Mouse (Mus musculus): ENCODE data around the gene Tnfrsf22. TPM values are rescaled to one million over a fixed set of nuclear protein-coding genes. Genes with fewer than 3 reads are reported as not detected.

Tnfrsf22 gene
- polyA plus RNA-seq, 1 experiment: 2.9 TPM

DNA sequence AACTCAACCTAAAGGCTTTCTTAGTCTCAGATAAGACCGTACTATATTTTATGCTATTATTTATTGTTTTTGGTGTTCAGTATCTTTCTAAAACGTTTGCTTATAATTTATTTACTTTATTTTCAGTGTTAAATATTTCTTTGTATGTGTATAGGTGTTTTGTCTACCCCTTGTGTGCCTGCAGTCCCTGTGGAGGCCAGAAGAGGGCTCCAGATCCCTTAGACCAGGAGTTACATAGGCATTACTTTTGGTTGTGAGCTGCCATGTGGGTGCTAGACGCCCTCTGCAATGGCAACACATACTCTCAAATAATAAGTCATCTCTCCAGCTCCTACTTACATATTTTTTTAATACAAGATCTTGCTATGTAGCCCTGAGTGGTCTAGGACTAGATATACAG, 37.2 kb downstream of the Tnfrsf22 start:
- H3K4me1 ChIP-seq (ENCODE audit: control insufficient read depth, insufficient read depth, low read length): no peaks in the 10 kb centered on the region
- H3K27ac ChIP-seq (ENCODE audit: insufficient read depth, low read length): no peak overlapping the region
- TF ChIP-seq POLR2A (IDR thresholded peaks at IDR 0.05; ENCODE audit: extremely low read depth, insufficient read depth, low read length) (no peak), CTCF (IDR thresholded peaks at IDR 0.05; ENCODE audit: extremely low read depth, insufficient read depth, low read length) (0 out of 2 replicates have a peak, but pooled peaks have one; percentile 9)
- H3K4me3 ChIP-seq (ENCODE audit: insufficient read depth, low read length): no peak overlapping the region

DNA sequence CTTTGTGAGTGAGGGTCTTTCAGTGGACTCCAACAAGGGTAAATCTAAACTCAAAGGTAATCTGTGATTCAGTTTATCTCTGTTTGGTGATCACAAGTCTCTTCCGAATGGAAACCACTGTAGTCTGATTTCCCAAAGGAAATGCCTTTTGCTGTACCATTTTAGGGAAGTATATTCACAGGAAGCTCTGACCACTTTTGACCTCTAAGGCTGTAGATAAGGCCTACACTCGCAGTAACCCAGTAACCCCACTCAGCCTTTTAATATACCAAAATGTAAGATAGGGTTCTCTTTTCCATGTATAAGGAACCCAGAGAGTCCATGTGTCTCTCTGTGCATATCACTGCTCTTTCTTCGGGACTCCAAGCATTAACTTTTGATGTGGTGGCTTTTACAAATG, 44.1 kb downstream of the Tnfrsf22 start:
- Histone ChIP-seq H3K27ac (ENCODE audit: insufficient read depth, low read length) (no peak overlapping the region), H3K4me1 (ENCODE audit: control insufficient read depth, insufficient read depth, low read length) (no peaks in the 10 kb centered on the region), H3K4me3 (ENCODE audit: insufficient read depth, low read length) (no peak overlapping the region)
- TF ChIP-seq CTCF (IDR thresholded peaks at IDR 0.05; ENCODE audit: extremely low read depth, insufficient read depth, low read length): no peak
- no peak for TF ChIP-seq POLR2A (IDR thresholded peaks at IDR 0.05; ENCODE audit: extremely low read depth, insufficient read depth, low read length)

DNA sequence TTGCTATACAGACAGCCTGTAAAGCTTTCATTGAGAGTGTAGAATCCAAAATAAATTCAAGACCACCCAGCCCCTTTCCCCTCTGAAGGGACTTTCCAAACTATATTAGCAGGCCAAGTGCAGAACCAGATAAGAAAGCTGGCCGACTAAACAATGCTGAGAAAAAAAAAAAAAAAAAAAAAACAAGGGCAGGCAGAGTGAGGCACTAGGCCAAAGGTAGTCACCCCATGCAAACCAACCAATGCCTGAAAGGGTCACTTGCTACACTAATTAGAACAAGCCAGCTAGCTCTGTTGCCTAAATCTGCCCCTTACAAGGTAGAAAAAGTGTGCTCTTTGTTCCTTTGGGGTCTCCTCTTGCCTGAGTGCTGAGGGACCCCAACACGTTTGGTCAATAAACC, 44.6 kb downstream of the Tnfrsf22 start:
- Histone ChIP-seq H3K4me3 (ENCODE audit: insufficient read depth, low read length) (no peak overlapping the region), H3K27ac (ENCODE audit: insufficient read depth, low read length) (no peak overlapping the region), H3K4me1 (ENCODE audit: control insufficient read depth, insufficient read depth, low read length) (no peaks in the 10 kb centered on the region)
- TF ChIP-seq CTCF (IDR thresholded peaks at IDR 0.05; ENCODE audit: extremely low read depth, insufficient read depth, low read length): no peak
- no peak for TF ChIP-seq POLR2A (IDR thresholded peaks at IDR 0.05; ENCODE audit: extremely low read depth, insufficient read depth, low read length)

DNA sequence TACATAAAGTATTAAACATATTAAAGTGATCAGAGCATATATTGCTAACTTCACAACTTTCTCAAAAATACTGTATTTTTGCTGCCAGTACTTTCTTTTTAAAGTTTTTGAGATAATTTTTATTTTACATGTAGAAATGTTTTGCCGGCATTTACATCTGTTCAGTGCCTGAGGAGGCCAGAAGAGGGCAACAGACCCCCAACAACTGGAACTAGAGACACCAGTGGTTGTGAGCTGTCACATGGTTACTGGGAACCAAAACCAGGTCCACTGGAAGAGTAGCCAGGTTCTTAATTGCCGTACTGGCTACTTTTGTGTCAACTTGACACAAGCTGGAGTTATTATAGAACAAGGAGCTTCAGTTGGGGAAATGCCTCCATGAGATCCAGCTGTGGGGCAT, 47.8 kb downstream of the Tnfrsf22 start:
- H3K4me3 ChIP-seq (ENCODE audit: insufficient read depth, low read length): no peak overlapping the region
- peaks cover 3% of the 10 kb centered on the region; the same call in 1 of the 2 replicates for H3K4me1 ChIP-seq (ENCODE audit: control insufficient read depth, insufficient read depth, low read length)
- no peak overlapping the region for H3K27ac ChIP-seq (ENCODE audit: insufficient read depth, low read length)
- TF ChIP-seq POLR2A (IDR thresholded peaks at IDR 0.05; ENCODE audit: extremely low read depth, insufficient read depth, low read length) (no peak), CTCF (IDR thresholded peaks at IDR 0.05; ENCODE audit: extremely low read depth, insufficient read depth, low read length) (no peak)

DNA sequence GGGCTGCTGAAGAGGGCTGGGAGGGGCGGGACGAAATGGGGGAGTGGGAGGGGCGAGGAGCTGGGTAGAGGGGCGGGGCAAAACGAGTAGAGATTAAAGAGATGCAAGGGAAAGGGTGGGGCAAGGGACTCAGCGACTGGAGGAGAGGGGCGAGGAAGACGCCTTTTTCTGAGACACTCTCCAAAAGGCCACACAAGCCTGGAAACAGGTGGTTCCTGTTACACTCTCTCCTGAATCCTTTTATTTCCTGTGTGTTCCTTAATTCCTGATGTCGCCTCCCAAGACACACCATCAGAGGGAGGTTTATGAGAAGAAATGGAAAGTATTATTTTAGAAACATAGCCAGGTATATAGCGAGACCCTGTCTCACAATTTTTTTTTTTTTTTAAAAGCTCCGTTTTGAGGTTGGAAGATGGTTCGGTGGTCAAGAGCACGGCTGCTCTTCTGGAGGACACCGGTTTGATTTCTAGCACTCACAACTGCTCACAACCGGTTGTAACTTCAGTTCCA, 49.2 kb downstream of the Tnfrsf22 start:
- H3K4me3 ChIP-seq (ENCODE audit: insufficient read depth, low read length): peak overlapping the region; percentile 97
- no peak for TF ChIP-seq CTCF (IDR thresholded peaks at IDR 0.05; ENCODE audit: extremely low read depth, insufficient read depth, low read length)
- TF ChIP-seq POLR2A (IDR thresholded peaks at IDR 0.05; ENCODE audit: extremely low read depth, insufficient read depth, low read length): no peak
- H3K27ac ChIP-seq (ENCODE audit: insufficient read depth, low read length): no peak overlapping the region
- peaks cover 3% of the 10 kb centered on the region; the same call in 1 of the 2 replicates for H3K4me1 ChIP-seq (ENCODE audit: control insufficient read depth, insufficient read depth, low read length)

DNA sequence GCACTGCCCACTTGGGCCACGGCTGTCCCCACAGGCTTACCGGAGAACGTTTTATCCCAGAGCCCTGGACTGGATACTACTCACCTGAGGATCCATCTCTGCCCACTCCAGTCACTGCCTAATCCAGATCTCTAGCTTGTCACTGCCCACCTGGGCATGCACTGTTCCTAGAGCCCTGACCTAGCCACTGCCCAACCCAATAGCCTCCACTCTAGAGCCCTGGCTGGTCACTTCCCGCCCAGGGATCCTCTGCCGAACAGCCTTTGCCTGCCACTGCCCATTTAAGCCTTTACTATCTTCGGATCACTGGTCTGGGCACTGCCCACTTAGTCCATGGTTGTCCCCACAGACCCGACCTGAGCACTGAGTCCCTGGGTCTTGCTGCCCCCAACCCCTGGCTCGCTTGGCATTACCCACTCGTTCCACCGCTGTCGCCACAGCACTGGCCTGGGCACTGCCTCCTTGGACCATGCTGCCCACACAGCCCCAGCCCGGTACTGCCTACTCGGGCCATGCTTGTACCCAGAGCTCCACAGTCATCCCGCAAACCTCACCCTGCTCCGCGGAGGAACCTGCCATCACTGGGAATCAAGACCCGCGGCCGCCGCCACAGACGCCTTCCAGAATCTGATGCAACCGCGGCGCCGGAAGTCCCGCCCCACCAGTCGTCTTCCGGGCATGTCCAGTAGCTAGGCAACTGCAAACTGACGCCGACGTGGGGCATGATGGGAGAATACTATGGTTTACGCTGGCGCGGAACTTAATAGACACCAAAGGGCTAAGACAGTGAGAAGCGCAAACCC, 49.8 kb downstream of the Tnfrsf22 start, which contains the start of gene Cars:
TSS of gene Cars (minus strand) at position 663 of the 803 bp plus-strand sequence.
- Histone ChIP-seq H3K4me1 (ENCODE audit: control insufficient read depth, insufficient read depth, low read length) (peaks cover 3% of the 10 kb centered on the region; the same call in 1 of the 2 replicates), H3K4me3 (ENCODE audit: insufficient read depth, low read length) (peak within 1 kb of the TSS; percentile 97), H3K27ac (ENCODE audit: insufficient read depth, low read length) (0 out of 2 replicates have a peak within 1 kb of the TSS, but pooled peaks have one; percentile 18)
- TF ChIP-seq CTCF (IDR thresholded peaks at IDR 0.05; ENCODE audit: extremely low read depth, insufficient read depth, low read length) (no peak), POLR2A (IDR thresholded peaks at IDR 0.05; ENCODE audit: extremely low read depth, insufficient read depth, low read length) (peak; percentile 71; the same call in 1 of the 2 replicates)

DNA sequence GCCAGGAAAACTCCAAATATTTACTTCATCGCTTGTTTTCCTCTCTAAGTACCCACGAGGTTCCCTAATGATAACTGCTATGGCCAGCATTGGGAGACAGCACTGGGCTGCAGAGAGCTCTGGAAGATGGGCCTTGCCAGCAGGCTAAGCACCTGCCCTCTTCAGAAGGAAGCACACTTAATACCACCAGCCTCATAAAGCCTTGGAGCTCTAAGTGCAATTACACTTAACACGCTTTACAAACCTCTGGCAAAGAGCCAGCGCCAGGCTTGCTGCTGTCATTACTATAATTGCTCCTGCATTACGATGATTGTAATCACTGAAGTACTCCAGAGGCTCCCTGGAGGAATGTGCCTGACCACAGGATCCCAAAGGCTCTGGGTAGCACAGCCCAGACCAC, 54.6 kb downstream of the Tnfrsf22 start:
- TF ChIP-seq POLR2A (IDR thresholded peaks at IDR 0.05; ENCODE audit: extremely low read depth, insufficient read depth, low read length): no peak
- TF ChIP-seq CTCF (IDR thresholded peaks at IDR 0.05; ENCODE audit: extremely low read depth, insufficient read depth, low read length): no peak
- Histone ChIP-seq H3K4me3 (ENCODE audit: insufficient read depth, low read length) (no peak overlapping the region), H3K4me1 (ENCODE audit: control insufficient read depth, insufficient read depth, low read length) (peaks cover 3% of the 10 kb centered on the region; the same call in 1 of the 2 replicates), H3K27ac (ENCODE audit: insufficient read depth, low read length) (no peak overlapping the region)

DNA sequence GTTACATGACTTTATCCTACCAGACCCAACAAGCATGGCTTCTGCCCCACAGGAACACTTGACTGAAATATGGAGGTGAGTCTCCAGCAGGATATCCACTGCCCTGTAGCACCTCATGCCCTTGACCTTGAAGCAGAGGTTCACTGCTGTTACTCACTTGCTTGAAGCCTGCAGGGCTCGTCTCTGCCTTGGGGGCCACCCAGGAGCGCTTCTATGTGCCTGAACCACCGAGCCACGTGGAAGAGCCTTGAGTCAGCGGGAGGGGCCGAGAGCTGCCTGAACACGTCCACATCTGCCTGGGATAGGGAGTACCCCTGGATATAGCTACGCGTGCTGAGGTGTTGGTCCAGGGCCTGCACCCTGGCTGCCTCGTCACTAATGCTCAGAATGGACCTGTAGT, 57.2 kb downstream of the Tnfrsf22 start:
- Histone ChIP-seq H3K4me1 (ENCODE audit: control insufficient read depth, insufficient read depth, low read length) (no peaks in the 10 kb centered on the region), H3K4me3 (ENCODE audit: insufficient read depth, low read length) (no peak overlapping the region), H3K27ac (ENCODE audit: insufficient read depth, low read length) (no peak overlapping the region)
- TF ChIP-seq CTCF (IDR thresholded peaks at IDR 0.05; ENCODE audit: extremely low read depth, insufficient read depth, low read length) (no peak), POLR2A (IDR thresholded peaks at IDR 0.05; ENCODE audit: extremely low read depth, insufficient read depth, low read length) (no peak)

DNA sequence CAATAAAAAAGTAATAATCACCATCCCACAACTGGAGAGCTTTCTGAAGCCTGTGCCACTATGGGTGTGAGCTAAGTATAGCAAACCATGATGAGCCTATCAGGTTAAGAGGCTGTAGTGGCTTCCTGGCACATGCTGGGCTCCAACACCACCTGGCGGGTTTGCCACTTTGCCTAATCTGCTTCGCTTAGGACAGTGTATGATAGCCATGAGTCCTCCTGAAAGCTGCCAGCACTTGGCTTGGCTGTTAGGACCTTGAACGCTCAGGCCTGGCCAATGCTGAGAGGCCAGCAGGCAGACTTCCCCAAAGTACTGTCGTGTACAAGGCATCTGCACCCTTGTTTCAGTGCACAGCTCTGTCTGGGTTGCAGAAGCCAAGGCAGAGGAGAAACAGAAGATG, 61.5 kb downstream of the Tnfrsf22 start:
- Histone ChIP-seq H3K4me1 (ENCODE audit: control insufficient read depth, insufficient read depth, low read length) (no peaks in the 10 kb centered on the region), H3K27ac (ENCODE audit: insufficient read depth, low read length) (no peak overlapping the region), H3K4me3 (ENCODE audit: insufficient read depth, low read length) (no peak overlapping the region)
- no peak for TF ChIP-seq POLR2A (IDR thresholded peaks at IDR 0.05; ENCODE audit: extremely low read depth, insufficient read depth, low read length)
- TF ChIP-seq CTCF (IDR thresholded peaks at IDR 0.05; ENCODE audit: extremely low read depth, insufficient read depth, low read length): no peak

DNA sequence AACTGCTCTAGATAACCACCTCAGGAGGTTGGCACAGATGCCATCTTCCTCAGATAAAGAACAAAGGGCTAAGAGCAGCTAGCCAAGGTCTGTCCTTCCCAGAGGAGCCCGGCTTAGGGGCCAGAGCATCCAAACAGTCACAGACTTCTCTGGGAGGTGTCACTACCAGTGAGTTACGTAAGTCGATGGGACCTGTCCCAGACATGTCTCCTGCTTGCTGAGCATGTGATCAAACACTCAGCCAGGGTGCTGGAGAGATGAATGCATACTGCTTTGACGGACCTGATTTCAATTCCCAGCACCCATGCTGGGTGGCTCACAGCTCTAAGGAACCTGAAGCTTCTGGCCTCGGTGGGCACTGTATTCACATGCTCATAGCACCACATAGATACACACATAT, 61.9 kb downstream of the Tnfrsf22 start:
- H3K4me1 ChIP-seq (ENCODE audit: control insufficient read depth, insufficient read depth, low read length): no peaks in the 10 kb centered on the region
- TF ChIP-seq CTCF (IDR thresholded peaks at IDR 0.05; ENCODE audit: extremely low read depth, insufficient read depth, low read length) (no peak), POLR2A (IDR thresholded peaks at IDR 0.05; ENCODE audit: extremely low read depth, insufficient read depth, low read length) (no peak)
- H3K4me3 ChIP-seq (ENCODE audit: insufficient read depth, low read length): no peak overlapping the region
- no peak overlapping the region for H3K27ac ChIP-seq (ENCODE audit: insufficient read depth, low read length)

Other genes starting within 250 kb of the Tnfrsf22 start
- 12.0 and 12.6 TPM in 2 replicates for gene Cdkn1c, start 188.6 kb downstream of the Tnfrsf22 start, polyA plus RNA-seq (2012; rRNA removed)
- gene Slc22a18, start 175.9 kb downstream of the Tnfrsf22 start, polyA plus RNA-seq (2012; rRNA removed): 0.72 and 1.1 TPM in 2 replicates
- 0.15 TPM in 1 of 2 replicates, not detected in the other for gene Phlda2, start 146.5 kb downstream of the Tnfrsf22 start, polyA plus RNA-seq (2012; rRNA removed)
- gene Nap1l4, start 100.6 kb downstream of the Tnfrsf22 start, polyA plus RNA-seq (2012; rRNA removed): 130 TPM in 2 replicates
- 48.3 and 49.8 TPM in 2 replicates for gene Cars, start 49.6 kb downstream of the Tnfrsf22 start, polyA plus RNA-seq (2012; rRNA removed)
- gene Tnfrsf26, start 20.9 kb downstream of the Tnfrsf22 start, polyA plus RNA-seq (2012; rRNA removed): 0.08 and 0.10 TPM in 2 replicates
- gene Tnfrsf23, start 36.2 kb upstream of the Tnfrsf22 start, polyA plus RNA-seq (2012; rRNA removed): 2.5 and 3.0 TPM in 2 replicates
- 37.4 and 39.1 TPM in 2 replicates for gene Osbpl5, start 107.3 kb upstream of the Tnfrsf22 start, polyA plus RNA-seq (2012; rRNA removed)
- gene Mrgprg, start 117.3 kb upstream of the Tnfrsf22 start, polyA plus RNA-seq (2012; rRNA removed): not detected in 2 replicates
- 5.3 and 5.7 TPM in 2 replicates for gene Mrgpre, start 134.8 kb upstream of the Tnfrsf22 start, polyA plus RNA-seq (2012; rRNA removed)
- gene Nadsyn1, start 173.2 kb upstream of the Tnfrsf22 start, polyA plus RNA-seq (2012; rRNA removed): 8.8 and 10.6 TPM in 2 replicates
- 62.6 and 64.5 TPM in 2 replicates for gene Dhcr7, start 173.5 kb upstream of the Tnfrsf22 start, polyA plus RNA-seq (2012; rRNA removed)
- not detected in 2 replicates for gene Gm498, start 217.2 kb upstream of the Tnfrsf22 start, polyA plus RNA-seq (2012; rRNA removed)

All from cortical plate, adult 2 months (tissue).